Mouse (Mus musculus): ENCODE data around the gene Vmn1r68. TPM values are rescaled to one million over a fixed set of nuclear protein-coding genes. Genes with fewer than 3 reads are reported as not detected.
A peak's percentile ranks its signal among the peaks of the same experiment; 100 is the strongest.

The Vmn1r68 gene
- total RNA-seq (2017) = not detected in 2 replicates

DNA sequence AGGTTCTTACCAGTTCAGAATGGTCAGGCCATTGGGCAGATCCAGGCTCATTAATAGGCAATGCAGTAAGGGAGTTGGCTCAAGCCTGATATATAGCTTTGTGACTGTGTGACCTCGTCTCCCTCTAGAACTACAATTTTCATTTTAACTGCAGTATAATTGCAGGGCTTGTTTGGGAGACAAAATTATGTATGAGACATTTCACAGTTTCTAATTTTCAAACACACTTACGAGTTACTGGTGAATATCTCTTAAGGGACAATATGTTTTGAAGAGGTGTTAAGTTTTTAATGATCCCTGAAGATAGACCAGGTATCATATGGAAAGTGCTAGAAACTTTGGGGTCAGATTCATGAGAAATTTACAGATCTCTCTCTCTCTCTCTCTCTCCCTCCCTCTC, at the start of gene Vmn1r68:
Gene Vmn1r68 (minus strand): TSS at position 101 of the 400 bp plus-strand sequence.
- no peak for ATAC-seq (replicated peaks; ENCODE audit: low read depth, poor library complexity, severe bottlenecking)

DNA sequence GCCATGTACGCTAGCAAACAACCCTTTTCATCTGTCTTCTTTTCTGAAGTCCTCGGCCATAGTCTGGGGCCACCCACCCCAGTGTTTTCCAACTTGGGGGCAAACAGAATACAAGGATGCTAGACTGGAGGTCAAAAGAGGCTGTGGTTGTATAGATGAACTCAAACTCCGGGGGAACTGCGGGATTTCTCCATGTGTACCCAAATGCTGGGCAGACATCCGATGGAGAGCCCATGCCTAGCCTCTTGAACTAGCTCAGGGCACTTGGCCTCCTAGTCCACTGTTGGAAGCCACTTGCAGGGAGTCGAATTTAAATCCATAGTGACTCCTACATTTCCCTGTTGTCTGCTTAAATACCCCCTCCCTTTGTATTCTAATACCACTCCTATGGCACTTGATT, 62.7 kb downstream of the Vmn1r68 start:
- ATAC-seq (replicated peaks; ENCODE audit: low read depth, poor library complexity, severe bottlenecking) = no peak

- peak; percentile 98 for ATAC-seq (replicated peaks; ENCODE audit: low read depth, poor library complexity, severe bottlenecking)
Measured at GRCm38 (mm10) chr7:10494786-10495521, 63.3 kb downstream of the Vmn1r68 start, which contains the start of gene Zik1. TSS of gene Zik1 (minus strand) at chr7:10495394.

DNA sequence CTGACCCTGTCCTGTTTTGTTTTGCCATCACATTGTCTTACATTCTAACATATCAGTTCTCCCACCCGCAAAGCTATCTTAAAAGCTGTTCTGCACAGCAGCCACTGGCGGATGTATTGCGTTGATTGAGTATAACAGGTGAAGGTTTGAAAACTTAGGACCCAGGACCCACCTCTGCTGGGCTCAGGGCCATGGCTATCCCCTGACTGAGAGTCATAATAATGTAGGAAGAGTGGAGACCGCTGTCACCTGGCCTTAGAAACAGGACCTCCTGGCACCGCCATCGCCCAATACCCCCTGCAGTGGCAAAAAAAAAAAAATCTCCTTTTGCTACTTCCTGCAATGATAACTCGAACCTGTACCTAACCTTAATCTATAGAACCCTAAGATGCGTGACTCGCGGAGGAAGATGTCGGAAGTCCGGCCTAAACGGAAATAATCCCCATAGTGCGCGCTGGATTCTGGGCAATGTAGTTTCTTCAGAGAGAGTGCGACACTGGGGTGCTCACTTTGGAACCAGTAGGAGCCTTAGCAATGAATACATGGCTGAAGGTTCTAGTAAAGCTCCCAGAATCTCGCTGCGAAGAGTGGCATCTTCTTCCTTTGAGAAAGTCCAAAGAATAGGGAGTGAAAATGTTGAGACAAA, 77.6 kb downstream of the Vmn1r68 start:
- no peak for ATAC-seq (replicated peaks; ENCODE audit: low read depth, poor library complexity, severe bottlenecking)

DNA sequence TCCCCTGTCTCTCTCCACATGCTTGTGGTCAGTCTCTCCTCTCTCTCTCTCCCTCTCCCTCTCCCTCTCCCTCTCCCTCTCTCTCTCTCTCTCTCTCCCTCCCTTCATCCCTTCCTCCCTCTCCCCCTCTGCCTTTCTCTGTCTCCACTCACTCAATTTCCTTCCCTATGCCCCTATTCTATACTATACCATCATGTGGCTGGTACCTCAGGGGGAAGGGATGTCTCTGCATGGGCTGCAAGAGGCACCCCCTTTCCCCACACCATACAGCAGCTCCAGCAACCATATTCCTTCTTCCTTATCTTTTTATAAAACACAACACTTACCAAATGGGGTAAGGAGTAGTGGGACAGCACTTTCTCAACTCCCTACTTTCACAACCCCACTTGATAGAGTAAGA, 78.5 kb downstream of the Vmn1r68 start:
- ATAC-seq (replicated peaks; ENCODE audit: low read depth, poor library complexity, severe bottlenecking) = no peak

- ATAC-seq (replicated peaks; ENCODE audit: low read depth, poor library complexity, severe bottlenecking) = no peak
Measured at GRCm38 (mm10) chr7:10458166-10458565, 100.1 kb downstream of the Vmn1r68 start.

Other genes starting within 250 kb of the Vmn1r68 start
- not detected in 2 replicates for gene Vmn1r67, start 115.2 kb downstream of the Vmn1r68 start, total RNA-seq (2017)
- gene Zik1, start 63.1 kb downstream of the Vmn1r68 start, total RNA-seq (2017) = 6.5 and 10.0 TPM in 2 replicates
- gene Vmn1r69, start 55.2 kb upstream of the Vmn1r68 start, total RNA-seq (2017) = not detected in 2 replicates
- gene Vmn1r70, start 73.0 kb upstream of the Vmn1r68 start, total RNA-seq (2017) = not detected in 2 replicates
- gene Nlrp4b, start 129.3 kb upstream of the Vmn1r68 start, total RNA-seq (2017) = not detected in 2 replicates
- not detected in 2 replicates for gene Vmn1r71, start 195.9 kb upstream of the Vmn1r68 start, total RNA-seq (2017)

Data from common myeloid progenitor, adult 5-6 weeks (primary cell).